Mouse (Mus musculus) ES-Bruce4 (cell line): ENCODE measurements around the gene B4gat1. TPM values are rescaled to one million over a fixed set of nuclear protein-coding genes. Genes with fewer than 3 reads are reported as not detected.

Experiments used
- H3K27ac ChIP-seq: 2 replicates; pipeline ENCODE4 v1.5.1; 2012; ENCODE audit warnings: low read length, inconsistent platforms; ENCODE audit not compliant: insufficient read depth
- H3K27me3 ChIP-seq: 2 replicates; pipeline ENCODE4 v1.6.1; 2012; ENCODE audit warnings: mild to moderate bottlenecking, low read length, inconsistent platforms; ENCODE audit not compliant: control insufficient read depth, poor library complexity, insufficient read depth, severe bottlenecking
- H3K36me3 ChIP-seq: 2 replicates; pipeline ENCODE4 v1.6.1; 2012; ENCODE audit warnings: inconsistent platforms, mild to moderate bottlenecking, low read length, moderate library complexity; ENCODE audit not compliant: control insufficient read depth, poor library complexity, insufficient read depth, severe bottlenecking
- H3K4me1 ChIP-seq: one replicate; pipeline ENCODE4 v1.8.1; 2011; ENCODE audit warnings: low read length; ENCODE audit not compliant: control insufficient read depth, insufficient read depth
- H3K4me3 ChIP-seq: 2 replicates; pipeline ENCODE4 v1.5.1; 2011; ENCODE audit warnings: low read depth, mild to moderate bottlenecking, low read length
- H3K9ac ChIP-seq: 2 replicates; pipeline ENCODE4 v1.6.1; 2012; ENCODE audit warnings: low read depth, mild to moderate bottlenecking, inconsistent platforms; ENCODE audit not compliant: poor library complexity, severe bottlenecking
- H3K9me3 ChIP-seq: replicated peaks from 2 replicates; pipeline ENCODE4 v1.6.1; 2012; ENCODE audit warnings: mild to moderate bottlenecking, low read length, inconsistent platforms; ENCODE audit not compliant: control insufficient read depth, poor library complexity, insufficient read depth, severe bottlenecking
- CTCF ChIP-seq: IDR thresholded peaks from one replicate; pipeline ENCODE4 v1.8.1; 2011; ENCODE audit warnings: low read depth, low read length
- EP300 ChIP-seq: IDR thresholded peaks from 2 replicates; pipeline ENCODE4 v1.6.1; 2011; ENCODE audit warnings: low read depth, low read length; ENCODE audit not compliant: insufficient read depth
- POLR2A ChIP-seq: IDR thresholded peaks from one replicate; pipeline ENCODE4 v1.8.1; 2011; ENCODE audit warnings: low read length; ENCODE audit not compliant: insufficient read depth
- polyA plus RNA-seq: library from polyadenylated mRNA; stranded (reverse); fragments of >200 nt; gene quantifications from 2 replicates; pipeline ENCODE4 v1.2.4, GENCODE M21; 2011; ENCODE audit warnings: low read depth; ENCODE audit not compliant: missing spikeins, insufficient read depth, insufficient read length

The B4gat1 gene
- polyA plus RNA-seq, 1 experiment = 8.9 TPM

- no peak overlapping the region for H3K4me3 ChIP-seq
- H3K9me3 ChIP-seq = no peaks in the 10 kb centered on the region
- TF ChIP-seq POLR2A (no peak), EP300 (no peak), CTCF (peak; percentile 89)
- no peak overlapping the region for H3K9ac ChIP-seq
- no peaks in the 10 kb centered on the region for H3K36me3 ChIP-seq
- H3K4me1 ChIP-seq = peaks cover 11% of the 10 kb centered on the region
- no peaks in the 10 kb centered on the region for H3K27me3 ChIP-seq
- no peak overlapping the region for H3K27ac ChIP-seq
Observed at GRCm38 (mm10) chr19:5053909-5054308, 15.3 kb downstream of the B4gat1 start.

- H3K27ac ChIP-seq = no peak overlapping the region
- H3K4me3 ChIP-seq = no peak overlapping the region
- no peak overlapping the region for H3K9ac ChIP-seq
- TF ChIP-seq EP300 (no peak), POLR2A (no peak), CTCF (peak; percentile 67)
- peaks cover 22% of the 10 kb centered on the region for H3K4me1 ChIP-seq
- no peaks in the 10 kb centered on the region for H3K36me3 ChIP-seq
- no peaks in the 10 kb centered on the region for H3K27me3 ChIP-seq
- no peaks in the 10 kb centered on the region for H3K9me3 ChIP-seq
Observed at GRCm38 (mm10) chr19:5056251-5056650, 17.6 kb downstream of the B4gat1 start.

GRCm38 (mm10) chr19:5057876-5058775 is 19.5 kb downstream of the B4gat1 start:
- TF ChIP-seq CTCF (no peak), EP300 (peak; percentile 68; the same call in 1 of the 2 replicates), POLR2A (no peak)
- H3K27me3 ChIP-seq = no peaks in the 10 kb centered on the region
- no peaks in the 10 kb centered on the region for H3K9me3 ChIP-seq
- H3K9ac ChIP-seq = no peak overlapping the region
- no peak overlapping the region for H3K4me3 ChIP-seq
- H3K4me1 ChIP-seq = peaks cover 31% of the 10 kb centered on the region
- peak overlapping the region; percentile 79 for H3K27ac ChIP-seq
- H3K36me3 ChIP-seq = no peaks in the 10 kb centered on the region

GRCm38 (mm10) chr19:5058801-5059771 is 20.5 kb downstream of the B4gat1 start:
- no peak for TF ChIP-seq CTCF
- no peak for TF ChIP-seq POLR2A
- TF ChIP-seq EP300 = peak; percentile 31; the same call in 1 of the 2 replicates
- Histone ChIP-seq H3K36me3 (no peaks in the 10 kb centered on the region), H3K27ac (peak overlapping the region; percentile 79), H3K9ac (no peak overlapping the region), H3K27me3 (no peaks in the 10 kb centered on the region), H3K4me1 (peaks cover 28% of the 10 kb centered on the region), H3K9me3 (no peaks in the 10 kb centered on the region), H3K4me3 (no peak overlapping the region)

GRCm38 (mm10) chr19:5060365-5061330 is 22.0 kb downstream of the B4gat1 start:
- peak overlapping the region; percentile 52 for H3K27ac ChIP-seq
- H3K4me1 ChIP-seq = peaks cover 28% of the 10 kb centered on the region
- no peak overlapping the region for H3K9ac ChIP-seq

More at GRCm38 (mm10) chr19:5060365-5061330, 22.0 kb downstream of the B4gat1 start:
- H3K4me3 ChIP-seq = no peak overlapping the region
- H3K36me3 ChIP-seq = no peaks in the 10 kb centered on the region
- no peaks in the 10 kb centered on the region for H3K27me3 ChIP-seq
- H3K9me3 ChIP-seq = no peaks in the 10 kb centered on the region
- TF ChIP-seq CTCF (no peak), EP300 (no peak), POLR2A (no peak)
